Mouse (Mus musculus) thymus, adult 2 months (tissue): Measurements from ENCODE around the gene Il16. TPM values are rescaled to one million over a fixed set of nuclear protein-coding genes. Genes with fewer than 3 reads are reported as not detected.
"Not testable (repeated sequence)": the region's sequence is repeated elsewhere in the genome, so short reads cannot be mapped to it uniquely, and the experiment has no call there.

ENCODE experiments used
- DNase-seq: peaks from one replicate; pipeline ENCODE4 v3.0.0; 2021
- H3K27ac ChIP-seq: fragments of 200-500 bp; 2 replicates; pipeline ENCODE4 v1.5.1; 2012; ENCODE audit warnings: low read length, control low read depth; ENCODE audit not compliant: control insufficient read depth, insufficient read depth
- H3K27me3 ChIP-seq: fragments of 200-500 bp; 2 replicates; pipeline ENCODE4 v1.6.1; 2012; ENCODE audit warnings: mild to moderate bottlenecking, low read length, moderate library complexity, mixed read lengths; ENCODE audit not compliant: control insufficient read depth, insufficient read depth
- H3K36me3 ChIP-seq: fragments of 200-500 bp; 2 replicates; pipeline ENCODE4 v1.6.1; 2012; ENCODE audit warnings: mild to moderate bottlenecking, low read length, moderate library complexity; ENCODE audit not compliant: control insufficient read depth, insufficient read depth
- H3K4me1 ChIP-seq: fragments of 200-500 bp; replicated peaks from 2 replicates; pipeline ENCODE4 v1.6.1; 2012; ENCODE audit warnings: low read length; ENCODE audit not compliant: control insufficient read depth, insufficient read depth
- H3K4me3 ChIP-seq: fragments of 200-500 bp; 2 replicates; pipeline ENCODE4 v1.5.1; 2012; ENCODE audit warnings: mild to moderate bottlenecking, low read length, control low read depth, moderate library complexity; ENCODE audit not compliant: control insufficient read depth, insufficient read depth
- CTCF ChIP-seq: fragments of 200-500 bp; IDR thresholded peaks from 2 replicates; pipeline ENCODE4 v1.5.1; 2012; ENCODE audit warnings: mild to moderate bottlenecking, control low read depth, low read length, moderate library complexity, borderline replicate concordance; ENCODE audit not compliant: control insufficient read depth, poor library complexity, insufficient read depth; ENCODE audit errors: extremely low read depth
- POLR2A ChIP-seq: fragments of 200-500 bp; IDR thresholded peaks from 2 replicates; pipeline ENCODE4 v1.6.1; 2012; ENCODE audit warnings: mild to moderate bottlenecking, low read length, control low read depth, moderate library complexity; ENCODE audit not compliant: control insufficient read depth, poor library complexity, insufficient read depth; ENCODE audit errors: extremely low read depth
- WGBS: fragments of 180-500 bp; shearing (Covaris S2); methylation state at CpG from one replicate; pipeline ENCODE4 v1.1.7; 2018; 5-methylcytosine and 5-hydroxymethylcytosine counted together
- polyA plus RNA-seq: library from polyadenylated mRNA; depleted of rRNA; stranded (reverse); fragments of >200 nt; gene quantifications from 2 replicates; pipeline ENCODE4 v1.2.3, GENCODE M21; 2012

Il16 gene
- polyA plus RNA-seq, 1 experiment = 162 TPM

DNA sequence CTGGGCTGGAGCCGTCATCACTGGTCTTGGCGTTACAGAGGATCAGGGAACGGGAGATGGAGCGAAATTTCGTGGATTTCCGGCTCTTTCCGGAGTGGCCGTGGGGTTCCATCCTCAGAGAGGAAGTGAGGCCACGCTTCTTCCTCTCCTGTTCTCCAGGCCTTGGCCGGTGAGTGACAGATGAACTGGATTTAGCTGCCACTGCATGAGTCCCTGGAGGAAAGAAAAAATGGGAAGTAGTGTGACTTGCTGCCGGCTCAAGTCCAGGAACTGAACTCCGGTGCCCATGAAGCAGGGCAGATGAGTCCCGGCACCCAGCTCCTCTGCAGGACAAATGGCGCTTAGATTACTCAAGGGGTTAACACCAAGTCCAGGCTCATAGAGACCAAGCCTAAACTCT is 23.0 kb downstream of the Il16 start:
- no peak for DNase-seq
- Histone ChIP-seq H3K36me3 (no peaks in the 10 kb centered on the region), H3K27me3 (no peaks in the 10 kb centered on the region; the same call in 1 of the 2 replicates), H3K4me1 (peaks cover under 1% of the 10 kb centered on the region; the same call in 1 of the 2 replicates), H3K27ac (no peak overlapping the region), H3K4me3 (no peak overlapping the region)
- TF ChIP-seq CTCF (no peak), POLR2A (no peak)
- 40% methylated on average over 14 of the region's 14 CpGs for WGBS

DNA sequence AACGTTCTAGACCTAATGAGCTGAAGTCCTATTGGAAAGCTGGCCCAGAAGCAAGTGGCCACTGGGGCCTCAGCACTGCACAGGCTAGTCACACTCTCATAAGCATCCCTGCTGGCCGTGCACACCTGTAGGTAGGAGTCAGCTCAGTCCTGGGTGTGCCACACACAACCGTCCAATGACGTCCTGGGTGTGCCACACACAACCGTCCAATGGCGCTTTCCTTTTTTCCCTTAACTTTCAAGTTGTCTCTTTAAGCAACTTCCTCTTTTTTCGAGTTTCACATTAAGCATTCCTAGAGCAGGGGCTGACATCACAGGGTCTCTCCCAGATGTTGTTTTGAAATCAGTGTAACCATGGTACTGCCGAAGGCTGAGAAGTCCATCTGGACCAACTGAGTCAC is 25.3 kb downstream of the Il16 start:
- H3K27me3 ChIP-seq = no peaks in the 10 kb centered on the region; the same call in 1 of the 2 replicates
- no peak overlapping the region for H3K27ac ChIP-seq
- H3K4me3 ChIP-seq = no peak overlapping the region
- peaks cover 2% of the 10 kb centered on the region; the same call in 1 of the 2 replicates for H3K4me1 ChIP-seq
- no peak for DNase-seq
- TF ChIP-seq POLR2A (no peak), CTCF (no peak)
- 31% methylated on average over 8 of the region's 8 CpGs for WGBS
- no peaks in the 10 kb centered on the region for H3K36me3 ChIP-seq

DNA sequence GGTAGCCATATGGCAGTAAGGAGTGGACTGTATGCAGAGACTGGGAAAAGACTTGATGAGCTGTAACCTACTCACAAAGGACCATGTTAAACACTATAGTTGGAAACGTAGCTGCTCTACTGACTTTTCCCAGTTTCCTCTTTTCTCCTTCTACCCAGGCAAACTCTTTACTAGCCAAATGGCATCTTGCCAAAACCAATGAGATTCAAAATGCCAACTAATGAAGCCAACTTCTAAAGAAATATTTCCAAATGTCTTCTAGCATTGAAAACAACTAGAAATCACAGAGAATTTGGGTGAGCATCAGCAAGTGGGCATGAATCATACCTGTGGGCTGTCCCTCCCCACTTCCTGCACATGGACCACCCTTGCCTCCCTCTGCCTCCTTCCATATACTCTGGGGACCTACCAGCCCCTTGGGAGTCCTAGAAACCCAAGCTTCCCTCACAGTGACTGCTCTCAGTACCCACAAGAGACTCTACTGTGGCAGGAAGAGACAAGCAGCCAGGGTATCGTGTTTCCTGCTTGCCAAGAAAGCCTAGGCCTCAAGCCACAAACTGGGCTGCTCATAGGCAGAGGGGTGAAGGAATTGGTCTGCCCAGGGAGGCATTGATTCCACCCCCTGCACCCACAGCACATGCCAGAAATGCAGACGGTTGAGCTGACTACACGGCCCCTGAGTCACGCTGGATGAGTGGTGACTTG is 28.4 kb downstream of the Il16 start:
- no peak for TF ChIP-seq CTCF
- no peak for TF ChIP-seq POLR2A
- Histone ChIP-seq H3K36me3 (no peaks in the 10 kb centered on the region), H3K27me3 (no peaks in the 10 kb centered on the region; the same call in 1 of the 2 replicates), H3K4me3 (no peak overlapping the region), H3K4me1 (peaks cover 2% of the 10 kb centered on the region; the same call in 1 of the 2 replicates), H3K27ac (no peak overlapping the region)
- WGBS = 13% methylated on average over 5 of the region's 5 CpGs
- no peak for DNase-seq

DNA sequence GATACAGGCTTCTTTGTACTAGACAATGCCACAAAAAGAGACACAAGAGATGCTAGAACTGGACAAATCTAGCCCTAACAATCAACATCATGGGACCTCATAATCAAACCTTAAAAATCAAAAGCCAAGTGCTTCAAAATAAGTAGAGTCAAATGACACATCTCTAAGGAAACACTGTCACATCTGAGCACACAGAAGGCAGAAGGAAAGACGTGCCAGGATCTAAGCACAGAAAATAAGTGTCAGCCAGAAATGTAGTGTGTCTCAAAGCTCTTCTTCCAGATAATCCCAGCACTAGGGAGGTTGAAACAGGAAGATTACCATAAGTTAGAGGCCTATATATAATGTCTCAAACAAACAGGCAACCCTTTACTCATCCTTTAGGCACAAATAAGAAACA is 31.9 kb downstream of the Il16 start:
- 95% methylated on average over 1 of the region's 1 CpGs for WGBS
- peaks cover 2% of the 10 kb centered on the region; the same call in 1 of the 2 replicates for H3K4me1 ChIP-seq

DNA sequence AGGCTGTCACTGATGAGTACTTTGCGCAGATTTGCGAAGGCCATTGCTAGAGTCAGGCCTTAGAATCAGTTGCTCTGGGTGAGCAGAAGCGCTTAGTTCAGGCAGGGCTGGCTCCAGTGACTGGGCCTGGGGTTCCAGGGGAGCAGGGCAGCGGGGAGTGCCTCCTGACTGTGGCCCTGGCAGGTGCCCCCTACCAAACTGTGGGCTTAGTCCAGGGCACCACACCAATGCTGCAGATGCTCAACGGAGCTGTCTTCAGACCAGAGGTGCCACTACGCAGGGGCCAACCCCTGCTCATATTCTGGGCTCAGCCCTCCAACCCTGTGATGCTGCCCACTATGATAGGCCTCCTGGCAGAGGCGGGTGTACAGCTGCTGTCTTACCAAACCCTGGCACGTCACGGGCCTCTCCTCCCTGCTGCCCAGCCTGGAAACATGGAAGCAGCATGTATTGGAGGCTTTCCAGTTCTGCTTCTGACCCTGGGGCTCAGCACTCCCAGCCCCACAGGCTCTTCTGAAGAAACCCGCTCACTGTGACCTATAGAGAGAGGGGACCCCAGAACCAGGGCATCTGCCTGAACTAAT is 33.8 kb downstream of the Il16 start:
- not testable (repeated sequence) for H3K36me3 ChIP-seq, H3K27ac ChIP-seq, H3K27me3 ChIP-seq, DNase-seq, H3K4me1 ChIP-seq, H3K4me3 ChIP-seq
- 94% methylated on average over 10 of the region's 10 CpGs for WGBS

More for the DNA sequence above, 31.9 kb downstream of the Il16 start:
- no peak for DNase-seq
- Histone ChIP-seq H3K27ac (no peak overlapping the region), H3K27me3 (no peaks in the 10 kb centered on the region), H3K36me3 (no peaks in the 10 kb centered on the region), H3K4me3 (no peak overlapping the region)
- TF ChIP-seq POLR2A (no peak), CTCF (no peak)

DNA sequence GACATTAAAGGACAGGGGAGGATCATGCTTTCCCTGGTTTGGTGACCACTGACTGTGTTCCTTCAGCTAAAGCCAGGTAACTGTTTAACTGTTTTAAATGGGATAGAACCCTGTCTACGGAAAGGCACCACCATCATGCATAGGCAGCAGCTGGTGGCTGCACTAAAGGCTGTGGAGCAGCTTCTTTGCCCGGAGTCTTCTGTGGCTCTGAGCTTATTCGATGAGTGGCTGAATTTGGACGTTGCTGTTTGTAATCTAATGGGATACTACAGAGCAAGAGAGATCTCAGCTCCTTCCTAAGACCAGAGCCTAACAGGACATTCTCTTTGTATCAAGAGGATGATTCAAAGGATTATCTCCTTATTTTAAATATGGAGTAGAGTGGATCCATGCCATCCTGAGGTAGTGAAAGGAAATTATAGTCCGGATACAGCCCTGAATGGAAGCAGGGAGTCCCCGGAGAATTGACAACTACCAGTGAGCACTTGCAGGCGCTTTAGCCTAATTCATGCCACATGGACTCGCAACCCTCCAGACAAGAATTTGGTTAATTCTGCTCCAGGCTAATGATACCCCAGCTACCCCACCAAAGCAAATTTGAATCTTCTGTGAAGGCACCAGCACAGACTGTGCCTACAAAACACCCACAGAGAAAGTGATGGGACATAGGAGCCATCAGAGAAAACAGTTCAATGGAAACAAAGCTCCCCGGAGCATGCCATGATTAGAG is 42.3 kb downstream of the Il16 start:
- Histone ChIP-seq H3K4me3 (no peak overlapping the region), H3K4me1 (no peaks in the 10 kb centered on the region), H3K36me3 (no peaks in the 10 kb centered on the region), H3K27ac (no peak overlapping the region), H3K27me3 (no peaks in the 10 kb centered on the region)
- 93% methylated on average over 9 of the region's 9 CpGs for WGBS
- TF ChIP-seq CTCF (no peak), POLR2A (no peak)
- no peak for DNase-seq
